Mouse (Mus musculus) hindbrain, postnatal 0 days (tissue): ENCODE measurements around the gene Auts2. TPM values are rescaled to one million over a fixed set of nuclear protein-coding genes. Genes with fewer than 3 reads are reported as not detected.

Experiments
- ATAC-seq: fragments of 200-750 bp; cut with Nextera tagmentation; 2 replicates; pipeline ENCODE4 v1.8.0; 2017; ENCODE audit warnings: mild to moderate bottlenecking, moderate TSS enrichment, moderate library complexity
- DNase-seq: peaks from one replicate; pipeline ENCODE4 v3.0.0-alpha.2; 2015; ENCODE audit warnings: low spot score
- H3K27ac ChIP-seq: fragments of 300-500 bp; sonication (generic); 2 replicates; pipeline ENCODE4 v1.5.1; 2014; ENCODE audit warnings: mild to moderate bottlenecking
- H3K27me3 ChIP-seq: fragments of 300-500 bp; sonication (generic); 2 replicates; pipeline ENCODE4 v1.6.1; 2014; ENCODE audit warnings: low read length, mixed read lengths; ENCODE audit not compliant: insufficient read depth
- H3K36me3 ChIP-seq: fragments of 300-500 bp; sonication (generic); 2 replicates; pipeline ENCODE4 v1.6.1; 2014; ENCODE audit warnings: low read length, mixed read lengths; ENCODE audit not compliant: insufficient read depth
- H3K4me1 ChIP-seq: fragments of 300-500 bp; sonication (generic); 2 replicates; pipeline ENCODE4 v1.6.1; 2014; ENCODE audit warnings: antibody characterized with exemption, low read length, mixed read lengths; ENCODE audit not compliant: insufficient read depth
- H3K4me2 ChIP-seq: fragments of 300-500 bp; sonication (generic); 2 replicates; pipeline ENCODE4 v1.6.1; 2014; ENCODE audit warnings: low read depth, mild to moderate bottlenecking, low read length, moderate library complexity, mixed read lengths
- H3K4me3 ChIP-seq: fragments of 300-500 bp; sonication (generic); 2 replicates; pipeline ENCODE4 v1.5.1; 2014; ENCODE audit warnings: low read length
- H3K9ac ChIP-seq: fragments of 300-500 bp; sonication (generic); replicated peaks from 2 replicates; pipeline ENCODE4 v1.6.1; 2014; ENCODE audit warnings: mild to moderate bottlenecking, low read length, moderate library complexity, mixed read lengths
- H3K9me3 ChIP-seq: fragments of 300-500 bp; sonication (generic); 2 replicates; pipeline ENCODE4 v1.6.1; 2016; ENCODE audit warnings: low read length, mixed read lengths
- CTCF ChIP-seq: IDR thresholded peaks from 2 replicates; pipeline ENCODE4 v1.5.1; 2016; ENCODE audit warnings: antibody characterized with exemption, control low read depth, low read depth
- WGBS: fragments of 180-500 bp; shearing (Covaris S2); extraction: QIAGEN DNeasy Blood & Tissue Kit; methylation state at CpG from one replicate; pipeline ENCODE4 v1.1.7; 2014; 5-methylcytosine and 5-hydroxymethylcytosine counted together
- polyA plus RNA-seq: library from polyadenylated mRNA; unstranded; fragments of >200 nt; fragmentation: Nextera tagmentation; extraction: Ambion mirVana; gene quantifications from 2 replicates; pipeline ENCODE4 v1.2.1, GENCODE M21; 2015
- total RNA-seq: library from RNA; depleted of rRNA; stranded (reverse); fragments of >200 nt; gene quantifications from 2 replicates; pipeline ENCODE4 v1.2.3, GENCODE M21; 2014

Gene Auts2
- total and polyA plus RNA-seq, 2 experiments from 2014 or later = 39.3 to 54.9 TPM

- no peaks in the 10 kb centered on the region for H3K9me3 ChIP-seq
- H3K4me3 ChIP-seq = no peak overlapping the region
- H3K27ac ChIP-seq = no peak overlapping the region
- WGBS = 59% methylated on average over 19 of the region's 19 CpGs
- no peak for DNase-seq
- no peak for TF ChIP-seq CTCF
- H3K27me3 ChIP-seq = no peaks in the 10 kb centered on the region
- no peak overlapping the region for H3K9ac ChIP-seq
- no peak overlapping the region for H3K4me2 ChIP-seq
- no peaks in the 10 kb centered on the region for H3K36me3 ChIP-seq
- ATAC-seq = no peak
- no peaks in the 10 kb centered on the region for H3K4me1 ChIP-seq
Measured at GRCm38 (mm10) chr5:131658822-131659515, 884.2 kb downstream of the Auts2 start.

- Histone ChIP-seq H3K4me3 (no peak overlapping the region), H3K9me3 (no peaks in the 10 kb centered on the region), H3K4me2 (no peak overlapping the region), H3K4me1 (no peaks in the 10 kb centered on the region), H3K27me3 (no peaks in the 10 kb centered on the region), H3K9ac (no peak overlapping the region), H3K36me3 (no peaks in the 10 kb centered on the region), H3K27ac (no peak overlapping the region)
- no peak for TF ChIP-seq CTCF
- ATAC-seq (no peak), DNase-seq (no peak)
- 67% methylated on average over 7 of the region's 7 CpGs for WGBS
Measured at GRCm38 (mm10) chr5:131654206-131654605, 888.9 kb downstream of the Auts2 start.

DNA sequence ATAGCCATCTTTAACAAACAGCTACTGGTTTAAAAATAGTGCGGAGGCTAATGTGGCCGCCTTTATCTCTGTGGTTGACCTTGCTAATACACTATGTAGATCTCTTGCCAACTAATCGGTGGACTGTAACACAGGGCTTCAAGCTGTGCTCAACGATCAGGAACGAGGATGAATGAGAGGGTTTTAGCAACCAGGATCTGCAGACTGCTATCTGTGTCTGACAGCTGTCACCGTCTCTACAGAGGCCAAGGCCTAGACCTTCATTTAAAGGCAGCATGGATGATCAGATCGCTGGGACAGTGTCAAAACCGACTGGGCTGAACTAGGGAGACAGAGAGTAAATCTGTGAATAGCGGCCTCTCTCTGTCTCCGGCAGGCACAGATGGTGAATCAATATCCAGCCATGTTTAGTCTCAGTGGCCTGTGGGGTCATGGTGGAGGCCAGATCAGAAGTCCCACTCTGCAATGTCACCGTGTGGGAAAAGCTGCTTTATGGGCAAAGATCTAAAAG is 892.7 kb downstream of the Auts2 start:
- ATAC-seq (peak; percentile 67), DNase-seq (peak; percentile 77)
- WGBS = 41% methylated on average over 11 of the region's 11 CpGs
- Histone ChIP-seq H3K9ac (no peak overlapping the region), H3K4me1 (peaks cover 21% of the 10 kb centered on the region; the same call in 1 of the 2 replicates), H3K27ac (no peak overlapping the region), H3K4me2 (no peak overlapping the region), H3K27me3 (no peaks in the 10 kb centered on the region), H3K4me3 (no peak overlapping the region), H3K9me3 (no peaks in the 10 kb centered on the region), H3K36me3 (no peaks in the 10 kb centered on the region)
- TF ChIP-seq CTCF = peak; percentile 34

GRCm38 (mm10) chr5:131647683-131648119 is 895.4 kb downstream of the Auts2 start:
- no peak overlapping the region for H3K9ac ChIP-seq
- no peak overlapping the region for H3K4me2 ChIP-seq
- H3K4me3 ChIP-seq = no peak overlapping the region
- H3K27me3 ChIP-seq = no peaks in the 10 kb centered on the region
- H3K9me3 ChIP-seq = no peaks in the 10 kb centered on the region
- no peak for ATAC-seq
- TF ChIP-seq CTCF = no peak
- DNase-seq = peak; percentile 44
- 23% methylated on average over 4 of the region's 4 CpGs for WGBS
- H3K36me3 ChIP-seq = no peaks in the 10 kb centered on the region
- H3K4me1 ChIP-seq = peaks cover 36% of the 10 kb centered on the region
- H3K27ac ChIP-seq = no peak overlapping the region

DNA sequence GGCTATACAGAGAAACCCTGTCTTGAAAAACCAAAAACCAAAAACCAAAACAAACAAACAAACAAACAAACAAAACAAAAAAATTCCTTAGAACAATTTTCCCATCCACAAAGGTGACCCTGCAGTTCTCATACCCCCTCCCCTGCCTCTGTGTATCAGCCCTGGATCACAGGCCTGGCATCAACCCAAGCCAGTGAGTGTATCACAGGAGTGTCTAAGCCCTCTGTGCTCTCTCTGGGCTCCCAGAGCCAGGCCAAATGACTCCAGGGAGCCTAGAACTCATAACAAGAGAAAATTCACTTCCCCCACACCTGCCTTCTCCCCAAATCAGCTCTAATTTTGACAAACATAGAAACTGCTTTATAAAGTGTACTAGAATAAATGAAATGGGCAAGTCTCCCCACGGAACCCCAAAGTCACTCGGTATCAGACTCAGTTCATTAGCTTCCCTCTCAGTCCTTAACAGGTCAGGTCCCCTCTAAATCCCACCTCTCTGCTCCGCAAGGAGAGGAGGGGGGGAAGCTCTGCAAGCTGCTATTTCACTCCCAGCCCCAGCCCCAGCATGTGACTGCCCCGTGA is 896.0 kb downstream of the Auts2 start:
- no peak for DNase-seq
- Histone ChIP-seq H3K4me2 (no peak overlapping the region), H3K9ac (no peak overlapping the region), H3K27ac (no peak overlapping the region), H3K9me3 (no peaks in the 10 kb centered on the region), H3K4me1 (peaks cover 41% of the 10 kb centered on the region), H3K27me3 (no peaks in the 10 kb centered on the region), H3K4me3 (no peak overlapping the region), H3K36me3 (no peaks in the 10 kb centered on the region)
- TF ChIP-seq CTCF = no peak
- WGBS = 37% methylated on average over 4 of the region's 4 CpGs
- ATAC-seq = no peak

- Histone ChIP-seq H3K4me2 (no peak overlapping the region), H3K27me3 (no peaks in the 10 kb centered on the region), H3K9ac (no peak overlapping the region), H3K4me3 (no peak overlapping the region), H3K36me3 (no peaks in the 10 kb centered on the region), H3K4me1 (peaks cover 47% of the 10 kb centered on the region), H3K9me3 (no peaks in the 10 kb centered on the region), H3K27ac (no peak overlapping the region)
- DNase-seq (no peak), ATAC-seq (no peak)
- no peak for TF ChIP-seq CTCF
- 50% methylated on average over 10 of the region's 10 CpGs for WGBS
Measured at GRCm38 (mm10) chr5:131646192-131646775, 896.9 kb downstream of the Auts2 start.
